Mouse (Mus musculus): ENCODE measurements around the gene D5Ertd579e.

GRCm38 (mm10) chr5:36553056-36553606 is 142.7 kb downstream of the D5Ertd579e start:
- TF ChIP-seq MYOG (IDR thresholded peaks at IDR 0.05; ENCODE audit: control insufficient read depth, extremely low read depth, insufficient read length) = no peak
- TF ChIP-seq CTCF (IDR thresholded peaks at IDR 0.05; ENCODE audit: control insufficient read depth, insufficient read depth, insufficient read length) = no peak

Data from C2C12 (cell line).